Mouse (Mus musculus): ENCODE data around the gene Atn1.

DNA sequence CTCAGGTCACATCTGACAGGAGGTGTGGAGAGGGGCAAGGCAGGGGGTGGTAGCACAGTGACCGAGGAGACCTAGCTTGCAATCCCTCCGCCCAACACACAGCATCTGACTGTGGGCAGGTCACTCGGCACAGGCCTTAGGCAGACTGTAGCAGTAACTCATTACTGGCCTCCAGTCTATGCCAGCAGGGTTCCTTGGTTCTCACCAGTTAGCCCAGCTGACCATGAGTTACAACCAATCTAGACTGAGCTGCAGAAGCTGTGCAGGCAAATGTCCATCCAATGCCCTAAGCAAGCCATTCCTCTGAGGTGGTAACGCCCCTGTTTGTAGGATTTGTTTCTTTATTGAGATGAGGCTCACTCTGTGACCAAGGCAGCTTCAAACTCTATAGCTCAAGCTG lies 57.0 kb downstream of the Atn1 start:
- no peak for TF ChIP-seq CTCF (conservative IDR thresholded peaks at IDR 0.05; ENCODE audit: insufficient read depth, insufficient read length, low read depth, low read length)
- no peak for TF ChIP-seq POLR2A (IDR thresholded peaks at IDR 0.05; ENCODE audit: low read depth, low read length)
